Mouse (Mus musculus): ENCODE data around the gene Boc.

GRCm38 (mm10) chr16:44543098-44543497, 15.6 kb downstream of the Boc start:
- no peak for TF ChIP-seq CTCF (IDR thresholded peaks at IDR 0.05)
- no peak for TF ChIP-seq POLR2A (IDR thresholded peaks at IDR 0.05; ENCODE audit: insufficient read depth, low read depth, low read length)

All from heart, adult 2 months (tissue).